Mouse (Mus musculus): ENCODE measurements around the gene Ndufaf7. TPM values are rescaled to one million over a fixed set of nuclear protein-coding genes. Genes with fewer than 3 reads are reported as not detected.

Ndufaf7 gene
- polyA plus RNA-seq, 1 experiment = 9.2 TPM

DNA sequence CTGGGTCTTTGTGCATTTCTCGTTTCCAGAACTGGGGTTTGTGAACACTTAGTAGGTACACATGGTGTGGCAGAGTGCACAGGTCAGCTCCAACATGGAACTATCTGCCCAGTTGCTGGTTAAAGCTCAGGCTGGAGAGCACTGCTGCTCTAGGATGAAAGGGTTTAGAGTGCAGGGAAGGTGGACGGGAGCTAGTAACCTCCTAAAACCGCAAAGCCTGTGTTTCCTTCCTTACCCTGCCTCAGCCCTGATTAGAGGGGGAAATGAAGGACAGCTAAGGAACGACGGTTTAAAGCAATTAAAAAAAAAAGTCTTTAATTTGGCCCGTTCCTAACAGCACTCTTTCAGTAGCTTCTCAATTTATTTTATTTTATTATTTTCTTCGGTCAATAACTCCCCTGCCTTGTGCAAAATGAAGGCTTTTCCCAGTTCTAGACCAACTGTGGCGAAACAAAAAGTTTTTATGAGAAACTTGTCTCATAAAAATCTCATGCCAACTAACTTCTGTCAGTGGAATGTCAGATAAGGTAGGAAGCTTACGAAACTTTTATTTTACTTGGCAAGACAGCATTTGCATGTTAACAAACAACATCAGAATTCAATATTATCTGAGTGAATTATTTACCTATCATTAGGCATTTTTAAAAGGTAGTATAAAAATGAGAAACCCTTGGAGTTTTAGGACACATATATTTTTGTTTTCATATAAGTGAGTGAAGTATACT lies 55.5 kb downstream of the Ndufaf7 start:
- Histone ChIP-seq H3K4me1 (ENCODE audit: control insufficient read depth, insufficient read depth, low read length) (peaks cover 18% of the 10 kb centered on the region), H3K4me3 (replicated peaks; ENCODE audit: extremely low read depth, low read depth, low read length) (no peak overlapping the region)
- no peak for DNase-seq
- no peak for TF ChIP-seq POLR2A (IDR thresholded peaks at IDR 0.05; ENCODE audit: borderline replicate concordance, extremely low read depth, low read depth, low read length)
- no peak for TF ChIP-seq CTCF (IDR thresholded peaks at IDR 0.05; ENCODE audit: insufficient read depth, low read length)
- 44% methylated on average over 9 of the region's 9 CpGs for WGBS

DNA sequence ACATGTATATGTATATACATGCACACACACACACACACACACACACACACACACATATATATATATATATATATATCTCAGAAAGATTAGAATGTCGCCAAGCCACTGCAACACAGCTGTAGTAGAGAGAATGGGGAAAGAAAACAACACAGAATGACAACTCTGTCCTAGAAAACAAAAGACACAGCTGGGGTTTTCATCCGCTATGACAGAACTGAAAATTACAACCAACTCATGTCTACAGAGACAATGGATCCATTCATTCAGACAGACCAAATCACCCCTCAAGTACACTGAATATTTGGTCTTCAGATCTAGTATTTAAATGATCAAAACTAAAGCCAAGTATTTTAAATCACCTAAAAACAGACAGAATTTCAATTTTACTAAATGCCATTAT lies 56.7 kb downstream of the Ndufaf7 start:
- no peak for TF ChIP-seq POLR2A (IDR thresholded peaks at IDR 0.05; ENCODE audit: borderline replicate concordance, extremely low read depth, low read depth, low read length)
- no peak for TF ChIP-seq CTCF (IDR thresholded peaks at IDR 0.05; ENCODE audit: insufficient read depth, low read length)
- H3K4me1 ChIP-seq (ENCODE audit: control insufficient read depth, insufficient read depth, low read length) = peaks cover 18% of the 10 kb centered on the region
- no peak for DNase-seq
- 77% methylated on average over 2 of the region's 2 CpGs for WGBS
- no peak overlapping the region for H3K4me3 ChIP-seq (replicated peaks; ENCODE audit: extremely low read depth, low read depth, low read length)

DNA sequence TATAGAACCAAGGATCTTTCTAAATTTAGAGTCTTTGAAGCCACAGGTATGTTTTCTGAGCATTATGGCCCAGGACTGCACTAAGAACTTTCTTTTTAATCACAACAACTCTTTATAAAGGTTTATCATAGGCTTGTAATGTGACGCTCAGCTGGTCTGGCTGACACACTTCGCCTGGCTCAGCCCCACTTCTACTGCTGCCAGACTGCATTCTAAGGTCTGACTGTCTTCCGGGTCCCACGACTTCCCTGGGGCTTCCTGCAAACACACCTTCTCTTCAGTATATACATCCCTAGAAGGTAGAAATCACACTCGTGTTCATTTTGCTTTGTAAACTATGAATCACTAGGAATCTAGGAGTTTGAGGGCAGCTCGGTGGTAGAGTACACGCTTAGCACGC lies 57.4 kb downstream of the Ndufaf7 start:
- no peak for DNase-seq
- TF ChIP-seq POLR2A (IDR thresholded peaks at IDR 0.05; ENCODE audit: borderline replicate concordance, extremely low read depth, low read depth, low read length) (no peak), CTCF (IDR thresholded peaks at IDR 0.05; ENCODE audit: insufficient read depth, low read length) (no peak)
- 47% methylated on average over 8 of the region's 8 CpGs for whole genome bisulfite sequencing
- Histone ChIP-seq H3K4me3 (replicated peaks; ENCODE audit: extremely low read depth, low read depth, low read length) (peak overlapping the region; percentile 5), H3K4me1 (ENCODE audit: control insufficient read depth, insufficient read depth, low read length) (peaks cover 18% of the 10 kb centered on the region)

DNA sequence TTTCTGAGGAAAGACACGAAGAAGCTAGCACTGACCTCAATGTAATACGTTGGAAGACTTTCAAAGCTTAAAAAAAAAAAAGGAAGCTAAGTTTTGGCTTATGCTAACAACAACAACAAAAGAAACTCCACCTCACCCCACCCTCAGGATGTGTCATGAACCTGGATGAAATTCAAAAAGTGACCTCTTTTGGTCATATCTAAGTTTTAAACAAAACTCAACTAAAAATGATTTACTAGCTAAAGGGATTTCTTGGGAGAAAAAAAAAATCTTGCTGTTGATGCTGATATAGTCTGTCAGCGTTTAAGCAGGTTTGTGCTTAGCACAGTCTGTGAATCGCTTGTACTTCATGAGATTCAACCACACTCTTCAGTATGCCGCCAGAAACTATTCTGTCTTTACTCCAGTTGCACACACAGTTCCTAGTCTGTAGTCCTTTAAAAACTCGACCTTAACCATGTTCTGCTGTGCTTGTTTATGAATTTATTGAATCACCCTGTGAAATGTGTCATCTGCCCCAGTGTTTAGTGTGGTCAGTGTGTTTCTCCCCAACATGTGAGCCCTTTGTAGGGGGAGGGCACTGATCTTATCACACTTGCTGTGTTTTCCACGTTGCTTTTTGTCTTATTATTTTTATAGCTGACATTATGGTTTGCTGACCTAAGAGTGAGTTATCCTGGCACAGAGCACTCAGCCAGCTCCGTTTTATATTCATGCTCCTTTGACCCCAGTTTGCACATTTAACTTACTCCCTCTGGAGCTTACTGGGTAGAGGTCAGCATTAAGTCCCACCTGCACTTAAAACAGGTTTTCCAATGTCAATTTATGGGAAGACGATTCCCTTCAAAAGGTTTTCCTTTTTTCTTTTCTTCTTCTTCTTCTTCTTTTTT lies 58.2 kb downstream of the Ndufaf7 start:
- Histone ChIP-seq H3K4me1 (ENCODE audit: control insufficient read depth, insufficient read depth, low read length) (peaks cover 20% of the 10 kb centered on the region), H3K4me3 (replicated peaks; ENCODE audit: extremely low read depth, low read depth, low read length) (no peak overlapping the region)
- DNase-seq = no peak
- TF ChIP-seq POLR2A (IDR thresholded peaks at IDR 0.05; ENCODE audit: borderline replicate concordance, extremely low read depth, low read depth, low read length) (no peak), CTCF (IDR thresholded peaks at IDR 0.05; ENCODE audit: insufficient read depth, low read length) (no peak)
- WGBS = 21% methylated on average over 9 of the region's 9 CpGs

Other genes starting within 250 kb of the Ndufaf7 start
- gene Strn, start 199.9 kb upstream of the Ndufaf7 start, polyA plus RNA-seq (2012; rRNA removed) = 7.2 and 9.6 TPM in 2 replicates
- gene Heatr5b, start 101.8 kb upstream of the Ndufaf7 start, polyA plus RNA-seq (2012; rRNA removed) = 17.7 and 24.2 TPM in 2 replicates
- 7.3 and 12.6 TPM in 2 replicates for gene Gpatch11, start 101.6 kb upstream of the Ndufaf7 start, polyA plus RNA-seq (2012; rRNA removed)
- 3.9 and 7.5 TPM in 2 replicates for gene Eif2ak2, start 54.6 kb upstream of the Ndufaf7 start, polyA plus RNA-seq (2012; rRNA removed)
- not detected in 2 replicates for gene Sult6b1, start 30.1 kb upstream of the Ndufaf7 start, polyA plus RNA-seq (2012; rRNA removed)
- 4.0 and 7.4 TPM in 2 replicates for gene Cebpzos, start 20.6 kb upstream of the Ndufaf7 start, polyA plus RNA-seq (2012; rRNA removed)
- gene Cebpz, start 70 bp upstream of the Ndufaf7 start, polyA plus RNA-seq (2012; rRNA removed) = 3.2 and 6.0 TPM in 2 replicates
- gene Prkd3, start 83.7 kb downstream of the Ndufaf7 start, polyA plus RNA-seq (2012; rRNA removed) = 11.7 and 19.0 TPM in 2 replicates
- 4.7 and 6.1 TPM in 2 replicates for gene Qpct, start 114.8 kb downstream of the Ndufaf7 start, polyA plus RNA-seq (2012; rRNA removed)

Measured in lung, adult 2 months (tissue).